Mouse (Mus musculus): Measurements from ENCODE around the gene Ppp1r3d.

Gene Ppp1r3d

DNA sequence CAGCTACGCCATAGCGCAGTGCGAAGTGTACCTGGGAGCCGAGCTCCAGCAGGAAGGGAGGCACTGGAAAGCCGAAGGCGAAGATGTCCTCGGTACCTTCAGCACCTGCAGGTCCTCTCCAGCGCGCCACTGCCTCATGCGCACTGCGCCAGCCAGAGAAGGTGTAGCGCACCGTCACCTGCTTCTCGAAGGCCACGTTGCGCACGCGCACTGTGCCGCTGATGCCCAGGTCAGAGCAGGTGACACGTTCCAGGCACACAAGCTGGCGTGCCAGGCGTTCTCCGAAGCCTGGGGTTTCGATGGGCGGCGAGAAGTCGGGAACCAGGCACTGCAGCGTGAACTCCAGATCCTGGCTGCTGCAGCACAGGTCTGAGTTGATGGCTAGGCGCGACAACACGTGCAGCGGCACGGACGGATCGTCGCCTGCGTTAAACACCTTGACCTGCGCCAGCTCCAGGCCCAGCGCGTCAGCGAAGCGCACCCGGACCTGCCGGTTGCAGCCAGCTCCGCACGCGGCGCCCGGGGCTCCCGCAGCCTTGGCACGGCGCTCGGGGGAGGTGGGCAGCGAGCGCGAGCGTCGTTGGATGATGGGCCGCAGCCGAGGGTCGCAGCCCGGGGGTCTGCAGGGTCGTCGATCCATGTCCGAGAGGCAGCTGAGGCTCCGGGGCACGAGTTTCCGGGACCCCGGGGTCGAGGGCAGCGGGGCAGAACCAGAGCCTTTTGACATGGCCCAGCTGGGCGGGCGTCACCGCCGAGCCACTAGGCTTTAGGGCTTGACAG is 601 bp downstream of the Ppp1r3d start:
- peak in 1 of 2 experiments; percentile 46 for DNase-seq (ENCODE audit: low spot score in 2 of 2)

DNA sequence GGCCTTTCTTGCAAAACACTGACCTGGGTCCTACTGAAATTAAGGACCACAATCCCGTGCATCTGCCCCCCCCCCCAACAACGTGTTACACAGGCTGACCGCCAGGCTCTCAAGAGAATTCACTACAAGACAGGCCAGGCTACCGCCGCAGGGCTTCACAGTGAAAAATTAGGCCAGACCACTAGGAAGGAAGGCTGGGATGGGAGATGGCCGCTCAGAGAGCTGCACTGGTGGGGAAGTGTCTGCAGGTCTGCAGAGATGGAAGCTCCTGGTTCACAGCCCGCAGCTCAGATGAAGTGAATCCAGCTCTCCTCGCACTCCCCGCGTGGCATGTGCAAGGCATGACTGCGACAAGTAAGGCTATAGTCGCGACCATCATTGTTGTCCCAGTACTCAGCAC is 1.2 kb downstream of the Ppp1r3d start:
- no peak for DNase-seq (ENCODE audit: low spot score in 2 of 2)

DNA sequence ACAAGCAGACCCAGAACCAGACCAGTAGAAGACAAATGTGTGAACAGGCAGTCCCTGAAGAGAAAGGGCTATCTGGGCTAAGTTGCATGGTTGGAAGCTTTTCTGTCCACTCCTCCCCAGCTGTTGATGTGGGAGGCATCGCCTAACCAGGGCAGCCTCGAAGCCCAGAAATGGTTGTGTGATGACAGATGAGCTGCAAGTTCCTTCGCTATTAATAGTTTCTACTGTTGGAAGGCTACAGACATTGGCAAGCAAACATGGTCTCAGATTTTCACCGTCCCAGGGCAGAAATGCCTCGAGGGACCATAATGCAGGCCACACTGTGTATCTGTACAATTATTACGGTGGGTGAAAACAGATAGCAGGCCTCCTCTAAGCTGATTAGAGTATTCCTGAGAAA is 1.7 kb downstream of the Ppp1r3d start:
- DNase-seq (ENCODE audit: low spot score in 2 of 2), result peak in 1 of 2 experiments; percentile 65

DNA sequence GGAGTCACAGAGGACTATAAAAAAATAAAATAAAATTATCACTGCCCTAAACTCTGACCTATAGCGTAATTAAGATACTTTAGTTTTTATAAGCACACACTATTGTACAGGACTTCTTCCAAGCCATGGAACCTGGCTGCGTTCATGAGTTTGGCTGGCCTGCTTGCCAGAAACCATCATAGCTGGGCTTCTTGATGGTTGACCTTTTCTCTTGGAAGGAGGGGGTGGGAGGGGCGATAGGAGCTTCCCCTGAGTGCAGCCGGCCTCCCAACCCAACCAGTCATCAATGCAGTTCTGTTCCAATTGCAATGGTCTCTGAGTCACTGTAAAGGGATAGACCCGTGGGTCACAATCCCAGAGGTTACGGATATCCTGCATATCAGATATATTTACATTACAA is 4.0 kb downstream of the Ppp1r3d start:
- no peak for DNase-seq (ENCODE audit: low spot score in 2 of 2)

DNA sequence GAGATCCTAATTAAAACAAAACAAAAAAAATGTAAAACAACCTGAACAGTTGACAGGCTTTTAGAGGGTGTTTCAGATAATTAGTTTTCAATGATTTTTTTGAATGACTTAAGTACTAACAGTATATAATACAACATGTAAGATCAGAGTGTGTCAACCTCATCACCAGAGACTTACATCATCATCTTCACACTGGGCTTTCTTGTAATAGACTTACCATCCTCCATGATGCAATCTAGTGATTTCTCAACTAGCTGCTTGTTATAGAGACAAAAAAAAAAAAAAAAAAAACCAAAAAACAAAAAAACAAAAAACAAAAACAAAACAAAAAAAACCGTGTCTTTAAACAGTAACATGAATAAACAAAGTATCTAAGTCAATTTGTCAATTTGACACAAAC is 5.2 kb downstream of the Ppp1r3d start:
- DNase-seq (ENCODE audit: low spot score in 2 of 2), result no peak

DNA sequence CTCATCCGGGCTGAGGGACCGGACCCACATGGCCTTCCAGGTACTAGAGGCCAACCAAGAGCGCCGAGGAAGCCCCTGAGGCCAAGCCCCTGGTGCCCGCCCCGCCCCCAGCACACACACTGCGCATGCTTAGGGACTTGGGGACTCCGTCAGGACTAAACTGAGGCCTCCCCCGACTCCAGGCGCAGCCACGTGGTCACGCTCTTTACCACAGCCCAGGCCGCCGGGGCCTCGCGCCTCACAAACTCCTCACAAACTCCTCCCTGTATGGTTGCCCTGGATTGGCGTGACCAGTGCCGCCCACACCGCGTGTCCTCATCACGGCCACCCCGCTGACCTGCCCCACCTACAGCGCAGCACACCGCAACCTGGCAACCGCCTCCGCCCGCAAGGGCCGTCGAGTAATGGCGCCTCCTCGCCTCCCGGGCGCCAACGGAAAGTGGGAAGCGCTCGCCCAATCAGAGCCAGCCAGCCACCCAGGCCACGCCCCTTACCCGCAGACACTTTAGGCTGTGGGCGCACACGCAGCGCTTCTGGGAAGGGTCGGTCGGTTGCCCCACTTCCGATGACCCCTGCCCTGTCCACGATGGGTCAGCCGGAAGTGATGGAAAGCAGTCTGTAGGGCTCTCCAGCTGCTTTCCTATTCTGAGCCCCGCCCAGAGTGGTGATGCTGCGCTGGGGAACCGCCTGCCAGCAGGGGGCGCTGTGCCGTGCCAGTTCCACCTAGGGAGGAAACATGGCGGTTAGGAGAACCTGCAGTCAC is 7.0 kb downstream of the Ppp1r3d start, which contains the start of gene Sycp2:
Gene Sycp2, minus strand, starts transcription at position 633 of the 763 bp plus-strand sequence.
- DNase-seq (ENCODE audit: low spot score in 2 of 2), result no peak
